Mouse (Mus musculus): ENCODE data around the gene Stard9. TPM values are rescaled to one million over a fixed set of nuclear protein-coding genes. Genes with fewer than 3 reads are reported as not detected.

Stard9 gene
- polyA plus RNA-seq (2012; rRNA removed; ENCODE audit: low replicate concordance), result 1.1 and 1.5 TPM in 2 replicates

GRCm38 (mm10) chr2:120628886-120629735 lies at the start of gene Stard9:
TSS of gene Stard9 (plus strand) at chr2:120629121.

GRCm38 (mm10) chr2:120608830-120609723 lies 19.8 kb upstream of the Stard9 start, which contains the start of the genes Haus2 and Lrrc57:
TSS of gene Haus2 (plus strand) at chr2:120609383.
TSS of gene Lrrc57 (minus strand) at chr2:120609520.

Other genes with a start within 250 kb of the Stard9 start
- gene Ganc, start 225.2 kb upstream of the Stard9 start, polyA plus RNA-seq (2012; rRNA removed; ENCODE audit: low replicate concordance), result 3.5 and 6.2 TPM in 2 replicates
- 2.2 and 2.3 TPM in 2 replicates for gene Tmem87a, start 225.0 kb upstream of the Stard9 start, polyA plus RNA-seq (2012; rRNA removed; ENCODE audit: low replicate concordance)
- gene Capn3, start 173.1 kb upstream of the Stard9 start, polyA plus RNA-seq (2012; rRNA removed; ENCODE audit: low replicate concordance), result 0.47 and 0.62 TPM in 2 replicates
- 8.6 and 31.0 TPM in 2 replicates for gene Zfp106, start 65.3 kb upstream of the Stard9 start, polyA plus RNA-seq (2012; rRNA removed; ENCODE audit: low replicate concordance)
- gene Snap23, start 61.5 kb upstream of the Stard9 start, polyA plus RNA-seq (2012; rRNA removed; ENCODE audit: low replicate concordance), result 0.79 and 1.1 TPM in 2 replicates
- 0.40 and 0.59 TPM in 2 replicates for gene Haus2, start 19.7 kb upstream of the Stard9 start, polyA plus RNA-seq (2012; rRNA removed; ENCODE audit: low replicate concordance)
- 4.6 and 7.9 TPM in 2 replicates for gene Lrrc57, start 19.6 kb upstream of the Stard9 start, polyA plus RNA-seq (2012; rRNA removed; ENCODE audit: low replicate concordance)
- gene Cdan1, start 221.0 kb downstream of the Stard9 start, polyA plus RNA-seq (2012; rRNA removed; ENCODE audit: low replicate concordance), result 14.7 and 15.6 TPM in 2 replicates
- gene Ttbk2, start 221.5 kb downstream of the Stard9 start, polyA plus RNA-seq (2012; rRNA removed; ENCODE audit: low replicate concordance), result 1.2 and 3.5 TPM in 2 replicates